Mouse (Mus musculus) intestine, embryonic 15.5 days (tissue): ENCODE results near the gene Tmem53. TPM values are rescaled to one million over a fixed set of nuclear protein-coding genes. Genes with fewer than 3 reads are reported as not detected.

Source experiments
- ATAC-seq: fragments of 200-750 bp; cut with Nextera tagmentation; 2 replicates; pipeline ENCODE4 v1.8.0; 2017; ENCODE audit warnings: moderate TSS enrichment, moderate library complexity
- H3K27ac ChIP-seq: fragments of 300-500 bp; sonication (generic); 2 replicates; pipeline ENCODE4 v1.5.1; 2015; ENCODE audit warnings: mild to moderate bottlenecking, inconsistent platforms
- H3K27me3 ChIP-seq: fragments of 300-500 bp; sonication (generic); replicated peaks from 2 replicates; pipeline ENCODE4 v1.6.1; 2015; ENCODE audit warnings: inconsistent platforms
- H3K36me3 ChIP-seq: fragments of 300-500 bp; sonication (generic); 2 replicates; pipeline ENCODE4 v1.6.1; 2015; ENCODE audit warnings: inconsistent platforms
- H3K4me1 ChIP-seq: fragments of 300-500 bp; sonication (generic); replicated peaks from 2 replicates; pipeline ENCODE4 v1.6.1; 2015; ENCODE audit warnings: inconsistent platforms
- H3K4me2 ChIP-seq: fragments of 300-500 bp; sonication (generic); replicated peaks from 2 replicates; pipeline ENCODE4 v1.6.1; 2015; ENCODE audit warnings: mild to moderate bottlenecking, inconsistent platforms
- H3K4me3 ChIP-seq: fragments of 300-500 bp; sonication (generic); replicated peaks from 2 replicates; pipeline ENCODE4 v1.5.1; 2015; ENCODE audit warnings: inconsistent platforms
- H3K9ac ChIP-seq: fragments of 300-500 bp; sonication (generic); 2 replicates; pipeline ENCODE4 v1.6.1; 2015; ENCODE audit warnings: inconsistent platforms
- H3K9me3 ChIP-seq: fragments of 300-500 bp; sonication (generic); 2 replicates; pipeline ENCODE4 v1.6.1; 2016; ENCODE audit warnings: inconsistent platforms
- WGBS: fragments of 180-500 bp; shearing (Covaris S2); methylation state at CpG from one replicate; pipeline ENCODE4 v1.1.7; 2015; 5-methylcytosine and 5-hydroxymethylcytosine counted together
- polyA plus RNA-seq: library from polyadenylated mRNA; unstranded; fragments of >200 nt; fragmentation: Nextera tagmentation; extraction: Ambion mirVana; gene quantifications from 2 replicates; pipeline ENCODE4 v1.2.1, GENCODE M21; 2015

Tmem53 gene
- polyA plus RNA-seq, 1 experiment from 2014 or later: 9.5 TPM

- no peaks in the 10 kb centered on the region for H3K27me3 ChIP-seq
- H3K4me2 ChIP-seq: peak overlapping the region; percentile 67
- H3K9ac ChIP-seq: peak overlapping the region; percentile 69
- under 1% methylated on average over 70 of the region's 80 CpGs for WGBS
- H3K9me3 ChIP-seq: no peaks in the 10 kb centered on the region
- peaks cover 33% of the 10 kb centered on the region for H3K4me1 ChIP-seq
- ATAC-seq: peak; percentile 92
- H3K27ac ChIP-seq: peak overlapping the region; percentile 97
- peak overlapping the region; percentile 86 for H3K4me3 ChIP-seq
- H3K36me3 ChIP-seq: peaks cover 18% of the 10 kb centered on the region
These were observed 37.4 kb downstream of the Tmem53 start for GRCm38 (mm10) chr4:117288927-117289801.

GRCm38 (mm10) chr4:117291696-117292095 lies 39.9 kb downstream of the Tmem53 start:
- Histone ChIP-seq H3K9ac (no peak overlapping the region), H3K27ac (no peak overlapping the region), H3K27me3 (no peaks in the 10 kb centered on the region; the same call in 1 of the 2 replicates), H3K9me3 (no peaks in the 10 kb centered on the region), H3K36me3 (peaks cover 3% of the 10 kb centered on the region; the same call in 1 of the 2 replicates), H3K4me3 (no peak overlapping the region), H3K4me2 (no peak overlapping the region), H3K4me1 (peaks cover 16% of the 10 kb centered on the region; the same call in 1 of the 2 replicates)
- ATAC-seq: no peak
- 89% methylated on average over 2 of the region's 2 CpGs for whole genome bisulfite sequencing

GRCm38 (mm10) chr4:117296849-117297593 lies 45.3 kb downstream of the Tmem53 start:
- Histone ChIP-seq H3K27ac (no peak overlapping the region), H3K36me3 (no peaks in the 10 kb centered on the region), H3K4me2 (no peak overlapping the region), H3K4me3 (no peak overlapping the region), H3K9me3 (no peaks in the 10 kb centered on the region), H3K9ac (no peak overlapping the region), H3K27me3 (peaks cover 6% of the 10 kb centered on the region), H3K4me1 (no peaks in the 10 kb centered on the region)
- no peak for ATAC-seq
- 68% methylated on average over 19 of the region's 19 CpGs for WGBS

GRCm38 (mm10) chr4:117297819-117298218 lies 46.1 kb downstream of the Tmem53 start:
- Histone ChIP-seq H3K27me3 (peaks cover 12% of the 10 kb centered on the region), H3K9me3 (no peaks in the 10 kb centered on the region), H3K9ac (no peak overlapping the region), H3K4me3 (no peak overlapping the region), H3K36me3 (no peaks in the 10 kb centered on the region), H3K4me1 (no peaks in the 10 kb centered on the region), H3K27ac (no peak overlapping the region), H3K4me2 (no peak overlapping the region)
- ATAC-seq: no peak
- WGBS: 66% methylated on average over 9 of the region's 9 CpGs

- H3K4me1 ChIP-seq: peaks cover 15% of the 10 kb centered on the region
- no peaks in the 10 kb centered on the region for H3K9me3 ChIP-seq
- H3K4me2 ChIP-seq: no peak overlapping the region
- ATAC-seq: no peak
- H3K27ac ChIP-seq: no peak overlapping the region
- no peaks in the 10 kb centered on the region for H3K36me3 ChIP-seq
- peaks cover 33% of the 10 kb centered on the region for H3K27me3 ChIP-seq
- no peak overlapping the region for H3K9ac ChIP-seq
- H3K4me3 ChIP-seq: no peak overlapping the region
- WGBS: 67% methylated on average over 10 of the region's 10 CpGs
These were observed 48.2 kb downstream of the Tmem53 start for GRCm38 (mm10) chr4:117299921-117300320.

- Histone ChIP-seq H3K4me1 (peaks cover 15% of the 10 kb centered on the region), H3K4me3 (no peak overlapping the region), H3K27me3 (peaks cover 47% of the 10 kb centered on the region), H3K9ac (no peak overlapping the region), H3K36me3 (no peaks in the 10 kb centered on the region), H3K4me2 (no peak overlapping the region), H3K27ac (no peak overlapping the region), H3K9me3 (no peaks in the 10 kb centered on the region)
- ATAC-seq: no peak
- WGBS: 26% methylated on average over 14 of the region's 14 CpGs
These were observed 50.5 kb downstream of the Tmem53 start for GRCm38 (mm10) chr4:117302027-117302806.

- peaks cover 15% of the 10 kb centered on the region for H3K4me1 ChIP-seq
- no peak for ATAC-seq
- H3K4me2 ChIP-seq: peak overlapping the region; percentile 86
- no peaks in the 10 kb centered on the region for H3K9me3 ChIP-seq
- no peaks in the 10 kb centered on the region for H3K36me3 ChIP-seq
- H3K9ac ChIP-seq: peak overlapping the region; percentile 21; the same call in 1 of the 2 replicates
- WGBS: 13% methylated on average over 30 of the region's 30 CpGs
- no peak overlapping the region for H3K27ac ChIP-seq
- peaks cover 47% of the 10 kb centered on the region for H3K27me3 ChIP-seq
- H3K4me3 ChIP-seq: peak overlapping the region; percentile 41
These were observed 52.0 kb downstream of the Tmem53 start for GRCm38 (mm10) chr4:117303581-117304238.

- H3K27ac ChIP-seq: no peak overlapping the region
- H3K4me2 ChIP-seq: peak overlapping the region; percentile 86
- ATAC-seq: no peak; the same call in 1 of the 2 replicates
- peaks cover 15% of the 10 kb centered on the region for H3K4me1 ChIP-seq
- H3K9ac ChIP-seq: peak overlapping the region; percentile 21; the same call in 1 of the 2 replicates
- peaks cover 47% of the 10 kb centered on the region for H3K27me3 ChIP-seq
- H3K4me3 ChIP-seq: peak overlapping the region; percentile 41
- 6% methylated on average over 54 of the region's 54 CpGs for WGBS
- H3K36me3 ChIP-seq: no peaks in the 10 kb centered on the region
- no peaks in the 10 kb centered on the region for H3K9me3 ChIP-seq
These were observed 52.7 kb downstream of the Tmem53 start for GRCm38 (mm10) chr4:117304239-117305025.

GRCm38 (mm10) chr4:117305461-117305860 lies 53.7 kb downstream of the Tmem53 start:
- Histone ChIP-seq H3K4me3 (no peak overlapping the region), H3K27ac (no peak overlapping the region), H3K36me3 (no peaks in the 10 kb centered on the region), H3K4me2 (no peak overlapping the region), H3K9ac (no peak overlapping the region), H3K9me3 (no peaks in the 10 kb centered on the region), H3K27me3 (peaks cover 47% of the 10 kb centered on the region), H3K4me1 (peaks cover 15% of the 10 kb centered on the region)
- WGBS: 41% methylated on average over 7 of the region's 7 CpGs
- peak; percentile 44; the same call in 1 of the 2 replicates for ATAC-seq

GRCm38 (mm10) chr4:117307270-117307669 lies 55.5 kb downstream of the Tmem53 start:
- H3K4me2 ChIP-seq: no peak overlapping the region
- H3K27me3 ChIP-seq: peaks cover 43% of the 10 kb centered on the region
- no peak overlapping the region for H3K4me3 ChIP-seq
- H3K9ac ChIP-seq: no peak overlapping the region
- H3K27ac ChIP-seq: no peak overlapping the region
- peaks cover 19% of the 10 kb centered on the region for H3K4me1 ChIP-seq
- 57% methylated on average over 6 of the region's 6 CpGs for WGBS
- no peaks in the 10 kb centered on the region for H3K36me3 ChIP-seq
- no peaks in the 10 kb centered on the region for H3K9me3 ChIP-seq
- no peak for ATAC-seq

GRCm38 (mm10) chr4:117309427-117309826 lies 57.7 kb downstream of the Tmem53 start:
- no peak for ATAC-seq
- no peaks in the 10 kb centered on the region for H3K9me3 ChIP-seq
- H3K27ac ChIP-seq: no peak overlapping the region

More at GRCm38 (mm10) chr4:117309427-117309826, 57.7 kb downstream of the Tmem53 start:
- H3K27me3 ChIP-seq: peaks cover 41% of the 10 kb centered on the region
- no peaks in the 10 kb centered on the region for H3K36me3 ChIP-seq
- 92% methylated on average over 1 of the region's 1 CpGs for WGBS
- peaks cover 16% of the 10 kb centered on the region for H3K4me1 ChIP-seq
- H3K4me3 ChIP-seq: no peak overlapping the region
- H3K4me2 ChIP-seq: no peak overlapping the region
- H3K9ac ChIP-seq: no peak overlapping the region
